Mouse (Mus musculus) MEL (cell line): ENCODE measurements around the gene Btbd11. TPM values are rescaled to one million over a fixed set of nuclear protein-coding genes. Genes with fewer than 3 reads are reported as not detected.

ENCODE experiments used
- DNase-seq: peaks from one replicate; pipeline ENCODE4 v3.0.0; 2011; ENCODE audit warnings: low read depth, low spot score
- H3K27ac ChIP-seq: 2 replicates; pipeline ENCODE4 v1.5.1; 2012; ENCODE audit warnings: low read depth, mild to moderate bottlenecking, control low read depth, low read length, moderate library complexity; ENCODE audit not compliant: control insufficient read depth
- H3K27me3 ChIP-seq, 2 experiments: fragments of 150-350 bp in 1 of 2; sonication (generic) in 1 of 2; 2 replicates each; pipeline ENCODE4 v1.6.1; 2012; ENCODE audit warnings: low read length in 2 of 2, mild to moderate bottlenecking in 2 of 2, improper control_type of control experiment in 1 of 2, moderate library complexity in 1 of 2; ENCODE audit not compliant: insufficient read depth in 2 of 2, control insufficient read depth in 1 of 2
- H3K36me3 ChIP-seq, 2 experiments: 2 replicates each; pipeline ENCODE4 v1.6.1; 2012 to 2014; ENCODE audit warnings: low read length in 2 of 2, improper control_type of control experiment in 1 of 2, inconsistent platforms in 1 of 2, mild to moderate bottlenecking in 1 of 2; ENCODE audit not compliant: insufficient read depth in 2 of 2, control insufficient read depth in 1 of 2
- H3K4me1 ChIP-seq, 2 experiments: fragments of 150-350 bp in 1 of 2; sonication (generic) in 1 of 2; 2 replicates each; pipeline ENCODE4 v1.6.1; 2012; ENCODE audit warnings: low read length in 2 of 2, improper control_type of control experiment in 1 of 2, mild to moderate bottlenecking in 1 of 2; ENCODE audit not compliant: insufficient read depth in 2 of 2, control insufficient read depth in 1 of 2
- H3K4me3 ChIP-seq, 2 experiments: fragments of 150-350 bp in 1 of 2; sonication (generic) in 1 of 2; 2 replicates each; pipeline ENCODE4 v1.5.1; 2012; ENCODE audit warnings: low read depth in 2 of 2, low read length in 2 of 2, mild to moderate bottlenecking in 2 of 2, moderate library complexity in 2 of 2, control low read depth in 1 of 2, improper control_type of control experiment in 1 of 2; ENCODE audit not compliant: control insufficient read depth in 1 of 2, insufficient read depth in 1 of 2
- H3K79me2 ChIP-seq: 2 replicates; pipeline ENCODE4 v1.6.1; 2012; ENCODE audit warnings: mild to moderate bottlenecking, low read length, moderate library complexity; ENCODE audit not compliant: control insufficient read depth, poor library complexity, insufficient read depth
- H3K9ac ChIP-seq: 2 replicates; pipeline ENCODE4 v1.6.1; 2012; ENCODE audit warnings: low read depth, mild to moderate bottlenecking, control low read depth, low read length, moderate library complexity; ENCODE audit not compliant: control insufficient read depth, poor library complexity, severe bottlenecking
- H3K9me3 ChIP-seq: fragments of 150-350 bp; sonication (generic); replicated peaks from 2 replicates; pipeline ENCODE4 v1.6.1; 2012; ENCODE audit warnings: mild to moderate bottlenecking, low read length, improper control_type of control experiment, moderate library complexity; ENCODE audit not compliant: insufficient read depth
- BHLHE40 ChIP-seq: IDR thresholded peaks from 2 replicates; pipeline ENCODE4 v1.6.1; 2012; ENCODE audit warnings: low read depth, mild to moderate bottlenecking, inconsistent platforms, low read length, improper control_type of control experiment, borderline replicate concordance
- CHD1 ChIP-seq: IDR thresholded peaks from 2 replicates; pipeline ENCODE4 v1.6.1; 2012; ENCODE audit warnings: low read depth, mild to moderate bottlenecking, inconsistent platforms, low read length, improper control_type of control experiment
- CHD2 ChIP-seq: IDR thresholded peaks from 2 replicates; pipeline ENCODE4 v1.6.1; 2011; ENCODE audit warnings: low read length, improper control_type of control experiment
- CTCF ChIP-seq, 3 experiments: IDR thresholded peaks in 2 of 3; conservative IDR thresholded peaks in 1 of 3; 2 replicates each; pipeline ENCODE4 v1.5.1; 2011 to 2012; ENCODE audit warnings: low read length in 3 of 3, low read depth in 2 of 3, mild to moderate bottlenecking in 2 of 3, improper control_type of control experiment in 1 of 3, inconsistent platforms in 1 of 3, mixed read lengths in 1 of 3, moderate library complexity in 1 of 3; ENCODE audit not compliant: control insufficient read depth in 1 of 3, insufficient read depth in 1 of 3, poor library complexity in 1 of 3, severe bottlenecking in 1 of 3
- ELF1 ChIP-seq: IDR thresholded peaks from 2 replicates; pipeline ENCODE4 v1.6.1; 2014; ENCODE audit warnings: low read depth, mild to moderate bottlenecking, inconsistent platforms, low read length, improper control_type of control experiment, moderate library complexity
- ETS1 ChIP-seq: IDR thresholded peaks from 2 replicates; pipeline ENCODE4 v1.6.1; 2012; ENCODE audit warnings: low read depth, mild to moderate bottlenecking, inconsistent platforms, low read length, improper control_type of control experiment, moderate library complexity
- GABPA ChIP-seq: IDR thresholded peaks from 2 replicates; pipeline ENCODE4 v1.6.1; 2012; ENCODE audit warnings: low read depth, mild to moderate bottlenecking, inconsistent platforms, low read length, improper control_type of control experiment, moderate library complexity
- GATA1 ChIP-seq: IDR thresholded peaks from 2 replicates; pipeline ENCODE4 v1.6.1; 2011; ENCODE audit warnings: low read depth, low read length, improper control_type of control experiment
- KAT2A ChIP-seq: conservative IDR thresholded peaks from 2 replicates; pipeline ENCODE4 v1.6.1; 2012; ENCODE audit warnings: low read depth, low read length, improper control_type of control experiment, inconsistent platforms
- MAZ ChIP-seq: IDR thresholded peaks from 2 replicates; pipeline ENCODE4 v1.6.1; 2012; ENCODE audit warnings: low read depth, mild to moderate bottlenecking, inconsistent platforms, low read length, improper control_type of control experiment
- NELFE ChIP-seq: IDR thresholded peaks from 2 replicates; pipeline ENCODE4 v1.6.1; 2011; ENCODE audit warnings: low read depth, low read length, improper control_type of control experiment
- NRF1 ChIP-seq: IDR thresholded peaks from 2 replicates; pipeline ENCODE4 v1.6.1; 2014; ENCODE audit warnings: low read depth, mild to moderate bottlenecking, inconsistent platforms, low read length, improper control_type of control experiment, moderate library complexity; ENCODE audit not compliant: poor library complexity, insufficient read depth, severe bottlenecking
- POLR2A ChIP-seq, 2 experiments: IDR thresholded peaks; 2 replicates each; pipeline ENCODE4 v1.6.1; 2011 to 2012; ENCODE audit warnings: low read length in 2 of 2, mild to moderate bottlenecking in 2 of 2, control low read depth in 1 of 2, improper control_type of control experiment in 1 of 2, low read depth in 1 of 2, moderate library complexity in 1 of 2; ENCODE audit not compliant: control insufficient read depth in 1 of 2, insufficient read depth in 1 of 2, poor library complexity in 1 of 2
- POLR2AphosphoS2 ChIP-seq: IDR thresholded peaks from 2 replicates; pipeline ENCODE4 v1.6.1; 2011; ENCODE audit warnings: low read length, improper control_type of control experiment
- POLR2AphosphoS5 ChIP-seq: IDR thresholded peaks from 2 replicates; pipeline ENCODE4 v1.6.1; 2012; ENCODE audit warnings: low read depth, borderline replicate concordance, mild to moderate bottlenecking, inconsistent platforms, low read length, moderate library complexity, mixed read lengths
- RAD21 ChIP-seq: IDR thresholded peaks from 2 replicates; pipeline ENCODE4 v1.6.1; 2011; ENCODE audit warnings: mild to moderate bottlenecking, low read depth, low read length, improper control_type of control experiment
- RCOR1 ChIP-seq: IDR thresholded peaks from 2 replicates; pipeline ENCODE4 v1.6.1; 2012; ENCODE audit warnings: low read depth, mild to moderate bottlenecking, inconsistent platforms, low read length, improper control_type of control experiment
- SIN3A ChIP-seq: IDR thresholded peaks from 2 replicates; pipeline ENCODE4 v1.6.1; 2012; ENCODE audit warnings: low read length, improper control_type of control experiment, inconsistent platforms
- SMC3 ChIP-seq: IDR thresholded peaks from 2 replicates; pipeline ENCODE4 v1.6.1; 2011; ENCODE audit warnings: low read depth, low read length, improper control_type of control experiment
- TAL1 ChIP-seq: IDR thresholded peaks from 2 replicates; pipeline ENCODE4 v1.6.1; 2012; ENCODE audit warnings: mild to moderate bottlenecking, inconsistent platforms, low read length, moderate library complexity, mixed read lengths
- TBP ChIP-seq: IDR thresholded peaks from 2 replicates; pipeline ENCODE4 v1.8.0; 2011; ENCODE audit warnings: low read depth, low read length, improper control_type of control experiment
- TCF12 ChIP-seq: IDR thresholded peaks from 2 replicates; pipeline ENCODE4 v1.6.1; 2014; ENCODE audit warnings: low read depth, mild to moderate bottlenecking, inconsistent platforms, low read length, improper control_type of control experiment, moderate library complexity
- UBTF ChIP-seq: IDR thresholded peaks from 2 replicates; pipeline ENCODE4 v1.6.1; 2012; ENCODE audit warnings: low read depth, mild to moderate bottlenecking, inconsistent platforms, low read length, improper control_type of control experiment, moderate library complexity, borderline replicate concordance; ENCODE audit not compliant: insufficient read depth
- ZC3H11A ChIP-seq: IDR thresholded peaks from 2 replicates; pipeline ENCODE4 v1.6.1; 2012; ENCODE audit warnings: low read depth, mild to moderate bottlenecking, inconsistent platforms, low read length, improper control_type of control experiment
- ZMIZ1 ChIP-seq: IDR thresholded peaks from 2 replicates; pipeline ENCODE4 v1.6.1; 2012; ENCODE audit warnings: low read depth, mild to moderate bottlenecking, inconsistent platforms, low read length, improper control_type of control experiment, moderate library complexity
- polyA plus RNA-seq, 2 experiments: library from polyadenylated mRNA; stranded (reverse) in 1 of 2; unstranded in 1 of 2; fragments of >175 nt in 1 of 2; fragments of >200 nt in 1 of 2; gene quantifications; 2 replicates each; pipeline versions ENCODE4 v1.2.1 to v1.2.4; 2012; ENCODE audit warnings: low replicate concordance in 2 of 2, low read depth in 1 of 2; ENCODE audit not compliant: insufficient read length in 2 of 2, insufficient read depth in 1 of 2, missing spikeins in 1 of 2
- total RNA-seq: library from RNA; depleted of rRNA; stranded (reverse); fragments of 300-350 nt; gene quantifications from 2 replicates; pipeline ENCODE4 v1.2.3, GENCODE M21; 2012

Gene Btbd11
- total and polyA plus RNA-seq, 3 experiments: not detected

GRCm38 (mm10) chr10:85541481-85541880, 154.9 kb downstream of the Btbd11 start:
- Histone ChIP-seq H3K4me3 (no peak overlapping the region), H3K79me2 (no peaks in the 10 kb centered on the region), H3K9me3 (no peaks in the 10 kb centered on the region), H3K9ac (no peak overlapping the region), H3K36me3 (no peaks in the 10 kb centered on the region), H3K4me1 (no peaks in the 10 kb centered on the region), H3K27ac (no peak overlapping the region), H3K27me3 (no peaks in the 10 kb centered on the region)
- no peak for DNase-seq
- TF ChIP-seq TAL1: no peak
- TF ChIP-seq KAT2A: no peak
- TF ChIP-seq GATA1: no peak
- TF ChIP-seq CTCF (IDR thresholded peaks at IDR 0.05 in 2 of 3, conservative IDR thresholded peaks at IDR 0.05 in 1 of 3; ENCODE audit: control insufficient read depth in 1 of 3, insufficient read depth in 1 of 3, low read depth in 2 of 3, low read length in 3 of 3, poor library complexity in 1 of 3, severe bottlenecking in 1 of 3): no peak
- no peak for TF ChIP-seq MAZ
- TF ChIP-seq RAD21: no peak
- TF ChIP-seq SMC3: no peak
- no peak for TF ChIP-seq ELF1
- no peak for TF ChIP-seq ZC3H11A
- no peak for TF ChIP-seq UBTF
- no peak for TF ChIP-seq ETS1
- no peak for TF ChIP-seq SIN3A
- TF ChIP-seq NELFE: no peak
- no peak for TF ChIP-seq POLR2A (IDR thresholded peaks at IDR 0.05; ENCODE audit: control insufficient read depth in 1 of 2, insufficient read depth in 1 of 2, low read depth in 1 of 2, low read length in 2 of 2, poor library complexity in 1 of 2)
- TF ChIP-seq BHLHE40: no peak
- TF ChIP-seq CHD2: no peak

- no peak for DNase-seq
- no peaks in the 10 kb centered on the region for H3K27me3 ChIP-seq
- no peak for TF ChIP-seq POLR2AphosphoS5
- no peak for TF ChIP-seq TBP
- TF ChIP-seq MAZ: no peak
- TF ChIP-seq CTCF (IDR thresholded peaks at IDR 0.05 in 2 of 3, conservative IDR thresholded peaks at IDR 0.05 in 1 of 3; ENCODE audit: control insufficient read depth in 1 of 3, insufficient read depth in 1 of 3, low read depth in 2 of 3, low read length in 3 of 3, poor library complexity in 1 of 3, severe bottlenecking in 1 of 3): no peak
- no peak for TF ChIP-seq NRF1
- TF ChIP-seq SIN3A: no peak
- TF ChIP-seq RCOR1: no peak
- TF ChIP-seq NELFE: no peak
- TF ChIP-seq SMC3: no peak
- no peak for TF ChIP-seq POLR2AphosphoS2
- TF ChIP-seq GABPA: no peak
- no peak for TF ChIP-seq CHD1
- TF ChIP-seq BHLHE40: no peak
- TF ChIP-seq ZMIZ1: no peak
- no peak for TF ChIP-seq TCF12
- no peak for TF ChIP-seq ELF1
- TF ChIP-seq, all 39 proteins: peak for 0
- no peak overlapping the region for H3K27ac ChIP-seq
- H3K4me1 ChIP-seq: no peaks in the 10 kb centered on the region
- no peaks in the 10 kb centered on the region for H3K36me3 ChIP-seq
- no peak overlapping the region for H3K4me3 ChIP-seq
- H3K79me2 ChIP-seq: no peaks in the 10 kb centered on the region
- H3K9me3 ChIP-seq: no peaks in the 10 kb centered on the region
- no peak overlapping the region for H3K9ac ChIP-seq
Observed at GRCm38 (mm10) chr10:85541892-85542630, 155.4 kb downstream of the Btbd11 start.
